8 mouse cellular contexts compared by ENCODE assay signal in the genomic region with DNA sequence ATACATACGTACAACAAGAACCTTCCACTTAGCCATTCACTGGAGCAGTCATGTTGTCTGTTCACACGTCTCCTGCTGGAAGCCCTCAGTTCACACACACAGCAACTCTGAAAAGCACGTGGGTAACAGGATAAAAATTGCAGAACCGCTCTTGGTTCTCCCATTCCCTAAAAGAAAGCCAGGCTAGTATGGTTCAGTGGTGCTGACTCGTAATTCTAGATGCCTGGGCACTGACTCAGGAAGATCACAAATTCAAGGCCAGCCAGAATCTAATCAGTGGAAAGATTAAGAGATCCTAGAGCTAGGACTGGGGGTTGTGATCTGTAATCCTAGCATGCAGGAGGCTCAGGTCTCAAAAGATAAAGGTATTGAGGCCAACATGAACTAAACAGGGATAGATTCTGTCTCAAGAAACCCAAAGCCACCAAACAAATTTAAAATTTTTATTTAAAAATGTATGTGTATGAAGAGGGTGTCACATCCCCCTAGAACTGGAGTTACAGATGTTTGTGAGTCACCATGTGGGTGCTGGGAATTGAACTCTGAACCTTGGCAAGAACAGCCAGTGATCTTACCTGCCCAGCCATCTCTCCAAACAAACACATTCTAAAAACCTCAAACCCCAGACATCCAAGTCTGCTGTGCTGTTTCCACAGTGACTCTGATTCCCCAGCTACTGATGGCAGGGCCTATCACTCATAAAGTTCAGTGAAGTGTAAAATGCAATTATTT. TPM values are rescaled to one million over a fixed set of nuclear protein-coding genes. Genes with fewer than 3 reads are reported as not detected.
DNase-seq lines count a peak whose midpoint lies in the region; ATAC-seq and TF ChIP-seq lines count a peak whose summit lies in the region.
"Had no signal": no experiment of that assay in that cellular context is flagged by ENCODE, and none has a peak within 500 bp of the region (broad histone marks: within the 10 kb centered on the region; RNA-seq: fewer than 3 reads in every experiment).

A gene (minus strand): TSS at position 149 of the 732 bp plus-strand sequence.

- WGBS in liver, embryonic 12.5 days (ENCODE audit: insufficient replicate concordance), result 43% methylated on average over 5 of the region's 5 CpGs
- 52% methylated on average over 5 of the region's 5 CpGs for WGBS in liver, embryonic 11.5 days
- 62% methylated on average over 5 of the region's 5 CpGs for WGBS in liver, postnatal 0 days (ENCODE audit: insufficient replicate concordance)

- peaks cover 63% of the 10 kb centered on the region for H3K27me3 ChIP-seq in liver, embryonic 12.5 days (replicated peaks)
- H3K27me3 ChIP-seq in liver, embryonic 11.5 days (replicated peaks; ENCODE audit: control insufficient read depth, insufficient read depth, low read length), result peaks cover 14% of the 10 kb centered on the region
- H3K27me3 ChIP-seq in liver, postnatal 0 days (ENCODE audit: insufficient read depth, low read length), result no peaks in the 10 kb centered on the region

- 0 out of 2 replicates have a peak within 1 kb of the TSS, but pooled peaks have one; percentile 4 for H3K9ac ChIP-seq in liver, embryonic 12.5 days
- no peak within 1 kb of the TSS for H3K9ac ChIP-seq in liver, embryonic 11.5 days (ENCODE audit: low read depth, low read length)
- H3K9ac ChIP-seq in liver, postnatal 0 days (replicated peaks), result no peak within 1 kb of the TSS

- H3K9me3 ChIP-seq in liver, embryonic 12.5 days (replicated peaks), result no peaks in the 10 kb centered on the region
- no peaks in the 10 kb centered on the region for H3K9me3 ChIP-seq in liver, embryonic 11.5 days (ENCODE audit: control insufficient read depth, low read length)
- no peaks in the 10 kb centered on the region for H3K9me3 ChIP-seq in liver, postnatal 0 days (ENCODE audit: low read length)

- TF ChIP-seq EP300 in liver, postnatal 0 days (IDR thresholded peaks at IDR 0.05; ENCODE audit: low read depth), result peak; percentile 33; the same call in 1 of the 2 replicates

- no peak for TF ChIP-seq CTCF in liver, postnatal 0 days (IDR thresholded peaks at IDR 0.05; ENCODE audit: low read depth)

- 0 out of 2 replicates have a peak within 1 kb of the TSS, but pooled peaks have one; percentile 0 for H3K4me2 ChIP-seq in liver, embryonic 12.5 days
- H3K4me2 ChIP-seq in liver, embryonic 11.5 days, result no peak within 1 kb of the TSS
- H3K4me2 ChIP-seq in liver, postnatal 0 days (ENCODE audit: low read depth, low read length), result no peak within 1 kb of the TSS

- peaks cover 31% of the 10 kb centered on the region for H3K4me1 ChIP-seq in liver, embryonic 12.5 days
- peaks cover 11% of the 10 kb centered on the region for H3K4me1 ChIP-seq in liver, embryonic 11.5 days (replicated peaks; ENCODE audit: control insufficient read depth, insufficient read depth, low read length)
- peaks cover 14% of the 10 kb centered on the region for H3K4me1 ChIP-seq in liver, postnatal 0 days (ENCODE audit: insufficient read depth)

- H3K27ac ChIP-seq in liver, embryonic 12.5 days, result no peak within 1 kb of the TSS
- no peak within 1 kb of the TSS for H3K27ac ChIP-seq in liver, embryonic 11.5 days (ENCODE audit: low read depth, low read length)
- H3K27ac ChIP-seq in liver, postnatal 0 days (ENCODE audit: low read depth), result 0 out of 2 replicates have a peak within 1 kb of the TSS, but pooled peaks have one; percentile 22

- no peaks in the 10 kb centered on the region for H3K36me3 ChIP-seq in liver, embryonic 12.5 days
- H3K36me3 ChIP-seq in liver, embryonic 11.5 days (ENCODE audit: control insufficient read depth, insufficient read depth, low read length), result no peaks in the 10 kb centered on the region
- no peaks in the 10 kb centered on the region for H3K36me3 ChIP-seq in liver, postnatal 0 days (replicated peaks; ENCODE audit: insufficient read depth, low read length)

- no peak for ATAC-seq in liver, embryonic 12.5 days
- no peak for ATAC-seq in liver, embryonic 11.5 days (replicated peaks; ENCODE audit: low FRiP score)
- no peak for ATAC-seq in liver, postnatal 0 days

- DNase-seq in liver, embryonic 11.5 days (ENCODE audit: low spot score), result no peak
- no peak for DNase-seq in adrenal gland, adult 8-10 months
- no peak for DNase-seq in gastrocnemius, postnatal 25 days
- no peak for DNase-seq in liver, postnatal 0 days
- DNase-seq in urinary bladder, postnatal 4 days (ENCODE audit: low spot score in 2 of 2), result no peak
- DNase-seq in thymus, postnatal 10 days (ENCODE audit: low spot score in 2 of 2), result no peak
- DNase-seq: kidney, adult 18-20 months had no signal

- H3K4me3 ChIP-seq in liver, embryonic 12.5 days, result no peak within 1 kb of the TSS
- H3K4me3 ChIP-seq in liver, embryonic 11.5 days (ENCODE audit: low read depth, low read length), result no peak within 1 kb of the TSS
- H3K4me3 ChIP-seq in liver, postnatal 0 days (ENCODE audit: low read depth, low read length), result no peak within 1 kb of the TSS

RNA-seq across cellular contexts. Expression of the gene that starts here (rescaled TPM):
- polyA plus RNA-seq in liver, embryonic 12.5 days (2016; fragmentation: Nextera tagmentation; extraction: Ambion mirVana), result 2.1 and 2.2 TPM in 2 replicates
- 1.6 and 1.7 TPM in 2 replicates for polyA plus RNA-seq in liver, embryonic 11.5 days (2014; fragmentation: Nextera tagmentation; extraction: Ambion mirVana)
- total RNA-seq in adrenal gland, adult 8-10 months (2022), result 100 to 1,000 TPM; 324 to 382 (median 360) TPM
- 10 to 100 TPM; 12.0 to 15.4 TPM for total RNA-seq in gastrocnemius, postnatal 25 days (2021)
- 81.9 and 83.5 TPM in 2 replicates for polyA plus RNA-seq in liver, postnatal 0 days (2015; fragmentation: Nextera tagmentation; extraction: Ambion mirVana)

Comparison
In these comparisons a context has a peak if more than half of its experiments do, and no peak if none do; other contexts are left out.
1. RNA of the gene that starts here (total RNA-seq): 324 to 382 TPM in adrenal gland, adult 8-10 months; 12.0 to 15.4 TPM in gastrocnemius, postnatal 25 days; every median in the first group is over 10 times any median in the second.
2. RNA of the gene that starts here (polyA plus RNA-seq): 81.9 to 83.5 TPM in liver, postnatal 0 days; 2.1 to 2.2 TPM in liver, embryonic 12.5 days and 1.6 to 1.7 TPM in liver, embryonic 11.5 days; every median in the first group is over 10 times any median in the second.